ENCODE assay signal across 8 mouse cellular contexts in the genomic region with DNA sequence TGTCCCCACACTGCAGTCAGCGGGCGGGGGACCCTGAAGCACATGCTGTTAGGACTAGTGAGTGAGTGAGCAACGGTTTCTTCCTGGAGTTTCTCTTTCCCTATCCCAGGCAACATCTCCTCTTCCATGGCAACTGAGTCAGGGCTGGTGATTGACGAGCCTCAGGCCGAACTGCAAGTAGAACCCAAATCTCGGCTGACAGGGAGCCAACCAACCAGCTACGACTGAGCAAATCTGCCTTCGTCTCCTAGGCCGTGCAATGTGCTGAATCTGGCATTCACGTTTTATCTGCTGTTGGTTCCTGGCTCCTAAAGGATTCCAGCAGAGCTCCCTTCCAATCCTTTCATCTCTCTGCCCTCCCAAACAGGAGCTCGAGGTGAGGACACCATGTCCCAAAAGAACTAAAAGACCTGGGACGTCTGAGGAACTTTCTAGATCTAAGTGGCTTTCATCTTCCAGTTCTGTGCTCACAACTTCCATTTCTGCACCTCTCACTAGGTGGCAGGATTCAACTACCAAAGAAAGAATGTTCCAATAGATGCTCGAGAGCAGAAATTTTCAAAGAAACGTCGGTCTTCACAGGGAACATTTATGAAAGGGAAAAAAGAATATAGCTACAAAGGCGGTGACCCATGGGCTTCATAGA. TPM values are rescaled to one million over a fixed set of nuclear protein-coding genes. Genes with fewer than 3 reads are reported as not detected.
DNase-seq lines count a peak whose midpoint lies in the region; ATAC-seq and TF ChIP-seq lines count a peak whose summit lies in the region.
"Had no signal": no experiment of that assay in that cellular context is flagged by ENCODE, and none has a peak within 500 bp of the region (broad histone marks: within the 10 kb centered on the region; RNA-seq: fewer than 3 reads in every experiment).

No protein-coding gene starts in this region.

- no peak for TF ChIP-seq POLR2A in heart, adult 2 months (IDR thresholded peaks at IDR 0.05; ENCODE audit: insufficient read depth, low read depth, low read length)

- WGBS in heart, adult 2 months = 21% methylated on average over 16 of the region's 16 CpGs
- 43% methylated on average over 16 of the region's 16 CpGs for WGBS in kidney, embryonic 16.5 days
- 37% methylated on average over 16 of the region's 16 CpGs for WGBS in limb, embryonic 15.5 days

- no peaks in the 10 kb centered on the region for H3K9me3 ChIP-seq in kidney, embryonic 16.5 days (ENCODE audit: low read length)
- no peaks in the 10 kb centered on the region for H3K9me3 ChIP-seq in limb, embryonic 15.5 days

- peaks cover 14% of the 10 kb centered on the region for H3K4me1 ChIP-seq in heart, adult 2 months (ENCODE audit: control insufficient read depth, insufficient read depth, low read length)
- H3K4me1 ChIP-seq in kidney, embryonic 16.5 days (ENCODE audit: insufficient read depth, low read length) = peaks cover 14% of the 10 kb centered on the region
- H3K4me1 ChIP-seq in limb, embryonic 15.5 days = peaks cover 15% of the 10 kb centered on the region

- peak; percentile 84 for TF ChIP-seq CTCF in heart, adult 2 months (IDR thresholded peaks at IDR 0.05)

- H3K27ac ChIP-seq in heart, adult 2 months = peak overlapping the region; percentile 89
- no peak overlapping the region for H3K27ac ChIP-seq in kidney, embryonic 16.5 days (ENCODE audit: low read length)
- no peak overlapping the region for H3K27ac ChIP-seq in limb, embryonic 15.5 days
- H3K27ac ChIP-seq: neural tube, embryonic 12.5 days had no signal

- no peaks in the 10 kb centered on the region for H3K27me3 ChIP-seq in heart, adult 2 months (ENCODE audit: control insufficient read depth, insufficient read depth, low read length)
- H3K27me3 ChIP-seq in kidney, embryonic 16.5 days (ENCODE audit: insufficient read depth, low read length) = no peaks in the 10 kb centered on the region
- H3K27me3 ChIP-seq in limb, embryonic 15.5 days = no peaks in the 10 kb centered on the region

- intact Hi-C loops in heart, adult 2 months (cut with DNase I) = loop anchor here (1.0 to 2.0 kb wide), 2 partner anchors 88 to 118 kb away; no protein-coding TSS in a partner anchor

- no peak for TF ChIP-seq EP300 in heart, adult 2 months (IDR thresholded peaks at IDR 0.05; ENCODE audit: insufficient read depth, low read depth, low read length)

- peak overlapping the region; percentile 83 for H3K9ac ChIP-seq in heart, adult 2 months (ENCODE audit: low read depth, low read length)
- H3K9ac ChIP-seq in kidney, embryonic 16.5 days (replicated peaks; ENCODE audit: low read length) = no peak overlapping the region; the same call in 1 of the 2 replicates
- no peak overlapping the region; the same call in 1 of the 2 replicates for H3K9ac ChIP-seq in limb, embryonic 15.5 days
- H3K9ac ChIP-seq: neural tube, embryonic 12.5 days had no signal

- no peaks in the 10 kb centered on the region for H3K79me2 ChIP-seq in heart, adult 2 months (replicated peaks; ENCODE audit: control insufficient read depth, insufficient read depth, low read length)

- H3K4me3 ChIP-seq in heart, adult 2 months = peak overlapping the region; percentile 63
- H3K4me3 ChIP-seq in kidney, embryonic 16.5 days (ENCODE audit: low read length) = peak overlapping the region; percentile 12
- H3K4me3 ChIP-seq in limb, embryonic 15.5 days = no peak overlapping the region
- H3K4me3 ChIP-seq: neural tube, embryonic 12.5 days had no signal

- DNase-seq in thymus, postnatal 0 days (ENCODE audit: low spot score) = peak; percentile 38
- DNase-seq in thymus, postnatal 36 days = no peak
- DNase-seq in adrenal gland, postnatal 10 days = peak; percentile 56
- peak; percentile 56 to 57 for DNase-seq in heart, adult 2 months
- peak; percentile 8 for DNase-seq in right cerebral cortex, postnatal 25 days

- ATAC-seq in kidney, embryonic 16.5 days (ENCODE audit: low FRiP score, low TSS enrichment) = no peak
- ATAC-seq in limb, embryonic 15.5 days (ENCODE audit: insufficient number of reproducible peaks, low FRiP score, low TSS enrichment, low read depth) = no peak

- peak overlapping the region; percentile 27 for H3K4me2 ChIP-seq in kidney, embryonic 16.5 days (replicated peaks; ENCODE audit: low read depth, low read length)
- H3K4me2 ChIP-seq in limb, embryonic 15.5 days = 0 out of 2 replicates have a peak overlapping the region, but pooled peaks have one; percentile 10
- H3K4me2 ChIP-seq: neural tube, embryonic 12.5 days had no signal

- peaks cover 3% of the 10 kb centered on the region; the same call in 1 of the 2 replicates for H3K36me3 ChIP-seq in heart, adult 2 months (ENCODE audit: control insufficient read depth, insufficient read depth, low read length)
- no peaks in the 10 kb centered on the region for H3K36me3 ChIP-seq in kidney, embryonic 16.5 days (ENCODE audit: insufficient read depth, low read length)
- H3K36me3 ChIP-seq in limb, embryonic 15.5 days = no peaks in the 10 kb centered on the region
- H3K36me3 ChIP-seq: neural tube, embryonic 12.5 days had no signal

RNA-seq across cellular contexts. Expression of gene Synpo2, which starts 1.6 kb away (rescaled TPM):
- 2.3 and 3.3 TPM in 2 replicates for polyA plus RNA-seq in thymus, postnatal 0 days (2015; fragmentation: Nextera tagmentation; extraction: Ambion mirVana)
- 10 to 100 TPM in 1 of 2 experiments, 1 to 10 TPM in 1; 9.2 to 20.7 TPM for total RNA-seq in adrenal gland, postnatal 10 days (2021)
- 10 to 100 TPM; 85.8 to 97.5 TPM for total RNA-seq in heart, adult 2 months (2021)
- 19.3 and 27.6 TPM in 2 replicates for polyA plus RNA-seq in heart, adult 2 months (2012; rRNA removed)
- 9.5 and 9.9 TPM in 2 replicates for polyA plus RNA-seq in kidney, embryonic 16.5 days (2015; fragmentation: Nextera tagmentation; extraction: Ambion mirVana)
- 4.5 and 8.9 TPM in 2 replicates for polyA plus RNA-seq in limb, embryonic 15.5 days (2015; fragmentation: Nextera tagmentation; extraction: Ambion mirVana)

RNA-seq across cellular contexts. Expression of gene Sec24d, which starts 32.9 kb away (rescaled TPM):
- polyA plus RNA-seq in thymus, postnatal 0 days (2015; fragmentation: Nextera tagmentation; extraction: Ambion mirVana) = 24.4 and 25.6 TPM in 2 replicates
- total RNA-seq in adrenal gland, postnatal 10 days (2021) = 10 to 100 TPM; 67.3 to 84.2 TPM
- 10 to 100 TPM; 32.9 to 35.9 TPM for total RNA-seq in heart, adult 2 months (2021)
- polyA plus RNA-seq in heart, adult 2 months (2012; rRNA removed) = 32.9 and 39.6 TPM in 2 replicates
- polyA plus RNA-seq in kidney, embryonic 16.5 days (2015; fragmentation: Nextera tagmentation; extraction: Ambion mirVana) = 70.1 and 75.4 TPM in 2 replicates
- 117 and 120 TPM in 2 replicates for polyA plus RNA-seq in limb, embryonic 15.5 days (2015; fragmentation: Nextera tagmentation; extraction: Ambion mirVana)

Comparison
In these comparisons a context has a peak if more than half of its experiments do, and no peak if none do; other contexts are left out.
1. DNase-seq: peak in thymus, postnatal 0 days (single experiment), adrenal gland, postnatal 10 days (single experiment), heart, adult 2 months (2 of 2) and right cerebral cortex, postnatal 25 days (single experiment); none in thymus, postnatal 36 days (0 of 2).